In the genomic region with DNA sequence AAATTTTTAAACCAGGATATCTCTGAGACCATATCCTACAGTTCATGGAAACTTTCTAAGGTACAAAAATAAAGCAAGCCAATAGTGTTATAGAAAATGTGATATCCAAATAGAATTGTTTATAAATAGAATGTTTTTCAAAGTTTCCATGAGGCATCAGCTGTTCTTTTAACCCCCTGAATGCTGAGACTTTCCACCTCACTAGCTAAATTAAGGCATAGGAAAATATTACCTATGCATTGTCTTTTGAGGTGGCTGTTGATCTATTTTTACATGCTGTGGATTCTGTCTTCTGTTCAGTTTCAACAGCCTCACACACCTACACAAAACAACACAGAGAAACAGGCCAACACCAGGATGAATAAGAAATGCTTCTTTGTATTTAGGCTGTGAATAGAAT, we compare ENCODE assay signal across 22 mouse cellular contexts.
A peak's percentile ranks its signal among the peaks of the same experiment; 100 is the strongest.
DNase-seq lines count a peak whose midpoint lies in the region; ATAC-seq and TF ChIP-seq lines count a peak whose summit lies in the region.
"Had no signal": no experiment of that assay in that cellular context is flagged by ENCODE, and none has a peak within 500 bp of the region (broad histone marks: within the 10 kb centered on the region; RNA-seq: fewer than 3 reads in every experiment).

No protein-coding gene starts in this region.

- no peak overlapping the region for H3K4me2 ChIP-seq in CH12.LX (ENCODE audit: insufficient read depth, low read depth, poor library complexity, severe bottlenecking)
- H3K4me2 ChIP-seq in midbrain, embryonic 16.5 days (ENCODE audit: low read length), result no peak overlapping the region
- H3K4me2 ChIP-seq in stomach, postnatal 0 days (replicated peaks; ENCODE audit: low read depth), result no peak overlapping the region

- peak; percentile 64 for DNase-seq in CH12.LX (ENCODE audit: extremely low read depth)
- peak; percentile 28 for DNase-seq in brain, adult 2 months (ENCODE audit: low read depth, low spot score)
- peak; percentile 32 for DNase-seq in telencephalon, adult 2 months (ENCODE audit: low read depth, low spot score)
- no peak for DNase-seq in thymus, postnatal 14 days
- no peak for DNase-seq in stomach, postnatal 0 days (ENCODE audit: low spot score)
- DNase-seq: adrenal gland, adult 2 months; adrenal gland, adult 8-10 months; adrenal gland, postnatal 10 days; adrenal gland, postnatal 14 days; adrenal gland, postnatal 25 days; adrenal gland, postnatal 36 days; B cell, adult 2 months; cerebellum, adult 11 months; cerebellum, adult 11-12 months; cerebellum, adult 18-20 months; cerebellum, adult 2 months; cerebellum, adult 8-10 months had no signal

- no peak overlapping the region for H3K4me3 ChIP-seq in CH12.LX (replicated peaks in 1 of 3; ENCODE audit: low read depth in 2 of 3, low read length in 2 of 3, poor library complexity in 1 of 3)
- H3K4me3 ChIP-seq in midbrain, embryonic 16.5 days (ENCODE audit: low read depth, low read length), result no peak overlapping the region
- no peak overlapping the region for H3K4me3 ChIP-seq in stomach, postnatal 0 days (ENCODE audit: low read depth, low read length)

- TF ChIP-seq RAD21 in CH12.LX (IDR thresholded peaks at IDR 0.05; ENCODE audit: low read depth, low read length), result no peak; the same call in 1 of the 2 replicates

- no peaks in the 10 kb centered on the region for H3K27me3 ChIP-seq in CH12.LX (replicated peaks)
- no peaks in the 10 kb centered on the region for H3K27me3 ChIP-seq in midbrain, embryonic 16.5 days (ENCODE audit: control insufficient read depth, insufficient read depth, low read depth, low read length)
- H3K27me3 ChIP-seq in stomach, postnatal 0 days (ENCODE audit: control insufficient read depth, insufficient read depth, low read length), result no peaks in the 10 kb centered on the region

- dilution Hi-C loops in CH12.LX (cut with MboI; ENCODE audit: extremely low pct_ligation_motif_present, extremely low pct_unique_long_range_greater_than_20kb, low sequenced_read_pairs), result no loop called here

- peak; percentile 98 for TF ChIP-seq EP300 in CH12.LX (IDR thresholded peaks at IDR 0.05; ENCODE audit: low read length)
- TF ChIP-seq EP300 in stomach, postnatal 0 days (optimal IDR thresholded peaks at IDR 0.05), result no peak

- TF ChIP-seq CTCF in CH12.LX (conservative IDR thresholded peaks at IDR 0.05 in 1 of 2, IDR thresholded peaks at IDR 0.05 in 1 of 2; ENCODE audit: low read depth in 2 of 2, low read length in 2 of 2), result no peak
- no peak for TF ChIP-seq CTCF in stomach, postnatal 0 days (IDR thresholded peaks at IDR 0.05; ENCODE audit: low read depth)

- no peak overlapping the region for H3K27ac ChIP-seq in CH12.LX (ENCODE audit: insufficient read depth, low read depth)
- H3K27ac ChIP-seq in midbrain, embryonic 16.5 days (ENCODE audit: low read length), result no peak overlapping the region
- no peak overlapping the region for H3K27ac ChIP-seq in stomach, postnatal 0 days (replicated peaks)

- H3K4me1 ChIP-seq in CH12.LX (ENCODE audit: control insufficient read depth in 1 of 2, insufficient read depth in 2 of 2), result peaks cover 6 to 53% of the 10 kb centered on the region in 2 experiments; a peak in 3 of 4 replicates
- H3K4me1 ChIP-seq in midbrain, embryonic 16.5 days (ENCODE audit: control insufficient read depth, insufficient read depth, low read length), result no peaks in the 10 kb centered on the region
- H3K4me1 ChIP-seq in stomach, postnatal 0 days (replicated peaks; ENCODE audit: control insufficient read depth, insufficient read depth), result no peaks in the 10 kb centered on the region

- no peaks in the 10 kb centered on the region for H3K36me3 ChIP-seq in CH12.LX (replicated peaks in 1 of 2; ENCODE audit: control insufficient read depth in 1 of 2, insufficient read depth in 1 of 2, low read length in 1 of 2)
- no peaks in the 10 kb centered on the region for H3K36me3 ChIP-seq in midbrain, embryonic 16.5 days (ENCODE audit: control insufficient read depth, insufficient read depth, low read length)
- H3K36me3 ChIP-seq in stomach, postnatal 0 days (ENCODE audit: control insufficient read depth, insufficient read depth, low read length), result no peaks in the 10 kb centered on the region
- H3K36me3 ChIP-seq: G1E had no signal

- TF ChIP-seq POLR2A in CH12.LX (IDR thresholded peaks at IDR 0.05; ENCODE audit: low read depth, low read length), result no peak

- ATAC-seq in midbrain, embryonic 16.5 days, result no peak
- no peak for ATAC-seq in stomach, postnatal 0 days (ENCODE audit: low FRiP score, low TSS enrichment)
- ATAC-seq: activated CD4-positive, CD25-positive, alpha-beta regulatory T cell, adult 4 months; CD4-positive, CD25-positive, alpha-beta regulatory T cell, adult 4 months; Patski had no signal

- no peaks in the 10 kb centered on the region for H3K9me3 ChIP-seq in CH12.LX (replicated peaks; ENCODE audit: low read length)
- no peaks in the 10 kb centered on the region for H3K9me3 ChIP-seq in midbrain, embryonic 16.5 days (replicated peaks; ENCODE audit: control insufficient read depth, low read length, poor library complexity, severe bottlenecking)
- H3K9me3 ChIP-seq in stomach, postnatal 0 days (ENCODE audit: control insufficient read depth, low read length), result no peaks in the 10 kb centered on the region

- H3K79me2 ChIP-seq in CH12.LX (replicated peaks; ENCODE audit: control insufficient read depth, extremely low read depth, insufficient read depth, poor library complexity, severe bottlenecking), result no peaks in the 10 kb centered on the region

- in situ Hi-C loops in CH12.LX (cut with MboI; ENCODE audit: low pct_ligation_motif_present, low pct_unique_long_range_greater_than_20kb, low sequenced_read_pairs), result no loop called here

- H3K9ac ChIP-seq in CH12.LX (ENCODE audit: insufficient read depth, low read depth), result no peak overlapping the region; the same call in 1 of the 2 replicates
- no peak overlapping the region for H3K9ac ChIP-seq in midbrain, embryonic 16.5 days (ENCODE audit: low read depth, low read length)
- H3K9ac ChIP-seq in stomach, postnatal 0 days (ENCODE audit: low read length), result no peak overlapping the region

TF ChIP-seq in CH12.LX, 34 proteins besides CTCF, POLR2A, EP300 and RAD21:
- TF ChIP-seq MEF2A (IDR thresholded peaks at IDR 0.05; ENCODE audit: borderline replicate concordance, low read depth, low read length) (peak; percentile 100), HCFC1 (IDR thresholded peaks at IDR 0.05; ENCODE audit: low read depth, low read length) (0 out of 2 replicates have a peak, but pooled peaks have one; percentile 15), KAT2A (IDR thresholded peaks at IDR 0.05; ENCODE audit: insufficient replicate concordance, low read length) (0 out of 2 replicates have a peak, but pooled peaks have one; percentile 32), MAZ (IDR thresholded peaks at IDR 0.05; ENCODE audit: low read depth, low read length) (peak; percentile 64; the same call in 1 of the 2 replicates), SIN3A (IDR thresholded peaks at IDR 0.05; ENCODE audit: low read length) (0 out of 2 replicates have a peak, but pooled peaks have one; percentile 51), BHLHE40 (IDR thresholded peaks at IDR 0.05; ENCODE audit: low read depth, low read length) (peak; percentile 71), JUND (conservative IDR thresholded peaks at IDR 0.05; ENCODE audit: low read depth, low read length) (peak; percentile 96), CHD1 (IDR thresholded peaks at IDR 0.05; ENCODE audit: low read depth, low read length) (no peak), ETS1 (conservative IDR thresholded peaks at IDR 0.05; ENCODE audit: low read depth, low read length) (peak; percentile 100), ZC3H11A (IDR thresholded peaks at IDR 0.05; ENCODE audit: low read depth, low read length) (no peak), GABPA (IDR thresholded peaks at IDR 0.05; ENCODE audit: insufficient replicate concordance, low read depth, low read length) (no peak), CHD2 (IDR thresholded peaks at IDR 0.05; ENCODE audit: low read length) (peak; percentile 60; the same call in 1 of the 2 replicates), E2F4 (IDR thresholded peaks at IDR 0.05; ENCODE audit: insufficient replicate concordance, low read depth, low read length) (0 out of 2 replicates have a peak, but pooled peaks have one; percentile 22), MAFK (IDR thresholded peaks at IDR 0.05; ENCODE audit: insufficient replicate concordance, low read length) (peak; percentile 60; the same call in 1 of the 2 replicates), ZMIZ1 (IDR thresholded peaks at IDR 0.05; ENCODE audit: low read depth, low read length) (no peak), NRF1 (IDR thresholded peaks at IDR 0.05; ENCODE audit: low read depth, low read length) (no peak), NELFE (IDR thresholded peaks at IDR 0.05; ENCODE audit: low read depth, low read length) (no peak), PAX5 (IDR thresholded peaks at IDR 0.05; ENCODE audit: low read length) (no peak), MAX (IDR thresholded peaks at IDR 0.05; ENCODE audit: low read length) (no peak), SMC3 (IDR thresholded peaks at IDR 0.05; ENCODE audit: low read depth, low read length) (no peak), RCOR1 (conservative IDR thresholded peaks at IDR 0.05; ENCODE audit: low read depth, low read length) (0 out of 2 replicates have a peak, but pooled peaks have one; percentile 54), TCF12 (IDR thresholded peaks at IDR 0.05; ENCODE audit: low read depth, low read length) (peak; percentile 61; the same call in 1 of the 2 replicates), ZNF384 (IDR thresholded peaks at IDR 0.05; ENCODE audit: low read depth, low read length) (peak; percentile 36; the same call in 1 of the 2 replicates), IRF4 (IDR thresholded peaks at IDR 0.05; ENCODE audit: low read depth, low read length) (peak; percentile 82), JUN (IDR thresholded peaks at IDR 0.05; ENCODE audit: insufficient read depth, low read depth, low read length) (peak; percentile 98), USF2 (conservative IDR thresholded peaks at IDR 0.05; ENCODE audit: low read depth, low read length) (no peak), ZKSCAN1 (IDR thresholded peaks at IDR 0.05; ENCODE audit: borderline replicate concordance, low read depth, low read length) (no peak)
TF ChIP-seq in CH12.LX: peak in this region for 16.

Comparison
In these comparisons a context has a peak if more than half of its experiments do, and no peak if none do; other contexts are left out.
1. DNase-seq: peak in CH12.LX (single experiment), brain, adult 2 months (single experiment) and telencephalon, adult 2 months (single experiment); none in thymus, postnatal 14 days (single experiment) and stomach, postnatal 0 days (single experiment).